Comparison of ENCODE assay signal across 1 mouse cellular context in genomic region chr11:95298146-95298545, GRCm38 (mm10).
TF ChIP-seq lines count a peak whose summit lies in the region.

No protein-coding gene starts in this region.

TF ChIP-seq in CH12.LX, 34 proteins besides CTCF, POLR2A, EP300 and RAD21 (continued from another document):
- TF ChIP-seq USF1 (IDR thresholded peaks at IDR 0.05; ENCODE audit: low read depth, low read length), result no peak
- TF ChIP-seq MAZ (IDR thresholded peaks at IDR 0.05; ENCODE audit: low read depth, low read length), result peak; percentile 53; the same call in 1 of the 2 replicates
- TF ChIP-seq JUN (IDR thresholded peaks at IDR 0.05; ENCODE audit: insufficient read depth, low read depth, low read length), result no peak
- TF ChIP-seq JUND (conservative IDR thresholded peaks at IDR 0.05; ENCODE audit: low read depth, low read length), result no peak; the same call in 1 of the 2 replicates
- TF ChIP-seq NELFE (IDR thresholded peaks at IDR 0.05; ENCODE audit: low read depth, low read length), result peak; percentile 52; the same call in 1 of the 2 replicates
- TF ChIP-seq BHLHE40 (IDR thresholded peaks at IDR 0.05; ENCODE audit: low read depth, low read length), result peak; percentile 27
- peak; percentile 53; the same call in 1 of the 2 replicates for TF ChIP-seq SIN3A (IDR thresholded peaks at IDR 0.05; ENCODE audit: low read length)
- TF ChIP-seq TBP (conservative IDR thresholded peaks at IDR 0.05; ENCODE audit: low read depth, low read length), result no peak
- TF ChIP-seq TCF12 (IDR thresholded peaks at IDR 0.05; ENCODE audit: low read depth, low read length), result peak; percentile 24; the same call in 1 of the 2 replicates
- no peak for TF ChIP-seq ZC3H11A (IDR thresholded peaks at IDR 0.05; ENCODE audit: low read depth, low read length)
- peak; percentile 58 for TF ChIP-seq IRF4 (IDR thresholded peaks at IDR 0.05; ENCODE audit: low read depth, low read length)
- TF ChIP-seq GABPA (IDR thresholded peaks at IDR 0.05; ENCODE audit: insufficient replicate concordance, low read depth, low read length), result no peak
